Mouse (Mus musculus) heart, embryonic 13.5 days (tissue): ENCODE data around the gene Lingo3. TPM values are rescaled to one million over a fixed set of nuclear protein-coding genes. Genes with fewer than 3 reads are reported as not detected.

ENCODE experiments used
- ATAC-seq: fragments of 200-750 bp; cut with Nextera tagmentation; 2 replicates; pipeline ENCODE4 v1.8.0; 2017; ENCODE audit warnings: moderate TSS enrichment; ENCODE audit not compliant: insufficient number of reproducible peaks, low FRiP score, low TSS enrichment; ENCODE audit errors: extremely low read depth
- H3K27ac ChIP-seq: fragments of 300-500 bp; sonication (generic); replicated peaks from 2 replicates; pipeline ENCODE4 v1.5.1; 2015; ENCODE audit warnings: moderate library complexity, mild to moderate bottlenecking, inconsistent platforms
- H3K27me3 ChIP-seq: fragments of 300-500 bp; sonication (generic); replicated peaks from 2 replicates; pipeline ENCODE4 v1.6.1; 2015; ENCODE audit warnings: mild to moderate bottlenecking, inconsistent platforms
- H3K36me3 ChIP-seq: fragments of 300-500 bp; sonication (generic); 2 replicates; pipeline ENCODE4 v1.6.1; 2015; ENCODE audit warnings: mild to moderate bottlenecking, inconsistent platforms
- H3K4me1 ChIP-seq: fragments of 300-500 bp; sonication (generic); 2 replicates; pipeline ENCODE4 v1.6.1; 2015; ENCODE audit warnings: inconsistent platforms
- H3K4me2 ChIP-seq: fragments of 300-500 bp; sonication (generic); 2 replicates; pipeline ENCODE4 v1.6.1; 2015; ENCODE audit warnings: inconsistent platforms, mild to moderate bottlenecking, moderate library complexity
- H3K4me3 ChIP-seq: fragments of 300-500 bp; sonication (generic); 2 replicates; pipeline ENCODE4 v1.5.1; 2015; ENCODE audit warnings: moderate library complexity, mild to moderate bottlenecking, inconsistent platforms
- H3K9ac ChIP-seq: fragments of 300-500 bp; sonication (generic); 2 replicates; pipeline ENCODE4 v1.6.1; 2015; ENCODE audit warnings: inconsistent platforms, mild to moderate bottlenecking, moderate library complexity
- H3K9me3 ChIP-seq: fragments of 300-500 bp; sonication (generic); 2 replicates; pipeline ENCODE4 v1.6.1; 2016; ENCODE audit warnings: inconsistent platforms
- WGBS: fragments of 180-500 bp; shearing (Covaris S2); methylation state at CpG from one replicate; pipeline ENCODE4 v1.1.7; 2015; ENCODE audit warnings: mixed read lengths; 5-methylcytosine and 5-hydroxymethylcytosine counted together
- microRNA counts: library from miRNA; unstranded; fragments of <30 nt; microRNA quantifications from one replicate; lab custom pipeline; 2016
- microRNA-seq: library from miRNA; unstranded; fragments of <30 nt; microRNA quantifications from one replicate; pipeline ENCODE4, GENCODE M21; 2016
- polyA plus RNA-seq: library from polyadenylated mRNA; unstranded; fragments of >200 nt; fragmentation: Nextera tagmentation; extraction: Ambion mirVana; gene quantifications from 2 replicates; pipeline ENCODE4 v1.2.1, GENCODE M21; 2015

The Lingo3 gene
- polyA plus RNA-seq, 1 experiment from 2014 or later = 0.16 TPM

GRCm38 (mm10) chr10:80787517-80787916 lies 56.3 kb downstream of the Lingo3 start:
- no peaks in the 10 kb centered on the region for H3K9me3 ChIP-seq
- H3K4me1 ChIP-seq = peaks cover 24% of the 10 kb centered on the region
- no peak for ATAC-seq
- no peak overlapping the region for H3K4me3 ChIP-seq
- no peaks in the 10 kb centered on the region for H3K27me3 ChIP-seq
- WGBS = 75% methylated on average over 2 of the region's 2 CpGs
- no peak overlapping the region for H3K9ac ChIP-seq
- H3K36me3 ChIP-seq = peaks cover 100% of the 10 kb centered on the region
- no peak overlapping the region for H3K4me2 ChIP-seq
- H3K27ac ChIP-seq = no peak overlapping the region

DNA sequence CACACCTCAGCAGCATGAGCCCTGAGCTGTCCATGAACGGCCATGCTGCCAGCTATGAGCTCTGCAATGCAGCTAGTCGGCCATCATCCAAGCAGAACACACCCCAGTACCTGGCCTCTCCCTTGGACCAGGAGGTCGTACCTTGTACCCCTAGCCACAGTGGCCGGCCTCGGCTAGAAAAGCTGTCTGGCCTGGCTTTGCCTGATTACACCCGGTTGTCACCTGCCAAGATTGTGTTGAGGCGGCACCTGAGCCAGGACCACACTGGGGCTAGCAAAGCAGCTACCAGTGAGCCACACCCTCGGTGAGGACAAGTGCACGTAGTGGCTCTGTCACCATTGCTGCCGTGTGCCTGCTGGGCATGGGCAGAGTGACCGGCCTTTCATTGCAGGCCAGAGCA lies 57.9 kb downstream of the Lingo3 start:
- H3K27me3 ChIP-seq = no peaks in the 10 kb centered on the region
- no peak for ATAC-seq
- H3K9me3 ChIP-seq = no peaks in the 10 kb centered on the region
- WGBS = 89% methylated on average over 11 of the region's 11 CpGs
- H3K4me3 ChIP-seq = no peak overlapping the region
- H3K4me2 ChIP-seq = no peak overlapping the region
- H3K4me1 ChIP-seq = peaks cover 8% of the 10 kb centered on the region
- peaks cover 100% of the 10 kb centered on the region for H3K36me3 ChIP-seq
- H3K27ac ChIP-seq = no peak overlapping the region
- no peak overlapping the region for H3K9ac ChIP-seq

- Histone ChIP-seq H3K4me1 (no peaks in the 10 kb centered on the region), H3K36me3 (peaks cover 100% of the 10 kb centered on the region), H3K9me3 (no peaks in the 10 kb centered on the region), H3K9ac (no peak overlapping the region), H3K27ac (no peak overlapping the region), H3K27me3 (no peaks in the 10 kb centered on the region), H3K4me3 (no peak overlapping the region), H3K4me2 (no peak overlapping the region)
- 86% methylated on average over 12 of the region's 12 CpGs for WGBS
- no peak for ATAC-seq
Measured at GRCm38 (mm10) chr10:80784871-80785270, 59.0 kb downstream of the Lingo3 start.

GRCm38 (mm10) chr10:80784302-80784701 lies 59.5 kb downstream of the Lingo3 start:
- H3K9ac ChIP-seq = no peak overlapping the region
- no peaks in the 10 kb centered on the region for H3K27me3 ChIP-seq
- peaks cover 100% of the 10 kb centered on the region for H3K36me3 ChIP-seq
- WGBS = 98% methylated on average over 2 of the region's 2 CpGs
- H3K4me3 ChIP-seq = no peak overlapping the region
- no peak for ATAC-seq
- no peaks in the 10 kb centered on the region for H3K9me3 ChIP-seq
- H3K27ac ChIP-seq = no peak overlapping the region
- no peaks in the 10 kb centered on the region for H3K4me1 ChIP-seq
- no peak overlapping the region for H3K4me2 ChIP-seq

MicroRNAs encoded within 50 kb of the gene (microRNA counts, 519-probe panel; counts per million panel counts)
- 209 counts per million, percentile 61 among the panel's probes with 10 or more counts for microRNA mmu-miR-1982 (lab: Ali Mortazavi, UCI)

Small RNA genes within 50 kb of the gene (microRNA-seq; reads per million reads assigned to microRNA genes)
- 3.9 reads per million, percentile 16 among the genes with 10 or more reads in this experiment for gene Mir1982

Other genes starting within 250 kb of the Lingo3 start
- gene Scamp4, start 241.2 kb downstream of the Lingo3 start, polyA plus RNA-seq = 65.9 and 70.4 TPM in 2 replicates
- gene Adat3, start 241.2 kb downstream of the Lingo3 start, polyA plus RNA-seq = 4.4 and 5.6 TPM in 2 replicates
- 1.5 and 1.7 TPM in 2 replicates for gene Gm49322, start 238.0 kb downstream of the Lingo3 start, polyA plus RNA-seq
- gene Csnk1g2, start 221.2 kb downstream of the Lingo3 start, polyA plus RNA-seq = 87.5 and 89.0 TPM in 2 replicates
- 50.9 and 53.7 TPM in 2 replicates for gene Btbd2, start 187.0 kb downstream of the Lingo3 start, polyA plus RNA-seq
- 78.2 and 78.7 TPM in 2 replicates for gene Mknk2, start 165.9 kb downstream of the Lingo3 start, polyA plus RNA-seq
- 26.0 and 27.2 TPM in 2 replicates for gene Mob3a, start 142.1 kb downstream of the Lingo3 start, polyA plus RNA-seq
- gene Izumo4, start 141.9 kb downstream of the Lingo3 start, polyA plus RNA-seq = 12.7 and 13.5 TPM in 2 replicates
- gene Ap3d1, start 101.8 kb downstream of the Lingo3 start, polyA plus RNA-seq = 44.0 and 46.4 TPM in 2 replicates
- 17.9 and 19.1 TPM in 2 replicates for gene Dot1l, start 88.8 kb downstream of the Lingo3 start, polyA plus RNA-seq
- 46.3 and 53.4 TPM in 2 replicates for gene Sf3a2, start 45.8 kb downstream of the Lingo3 start, polyA plus RNA-seq
- 79.6 and 86.5 TPM in 2 replicates for gene Plekhj1, start 45.4 kb downstream of the Lingo3 start, polyA plus RNA-seq
- gene Amh, start 38.8 kb downstream of the Lingo3 start, polyA plus RNA-seq = 0.11 TPM in 1 of 2 replicates, not detected in the other
- gene Jsrp1, start 30.5 kb downstream of the Lingo3 start, polyA plus RNA-seq = 5.7 and 5.9 TPM in 2 replicates
- 2,053 and 2,109 TPM in 2 replicates for gene Oaz1, start 17.4 kb downstream of the Lingo3 start, polyA plus RNA-seq
- gene Lsm7, start 11.2 kb upstream of the Lingo3 start, polyA plus RNA-seq = 157 and 171 TPM in 2 replicates
- 27.7 and 28.5 TPM in 2 replicates for gene Sppl2b, start 11.2 kb upstream of the Lingo3 start, polyA plus RNA-seq
- 0.05 and 0.07 TPM in 2 replicates for gene Tmprss9, start 27.8 kb upstream of the Lingo3 start, polyA plus RNA-seq
- 285 and 314 TPM in 2 replicates for gene Timm13, start 56.9 kb upstream of the Lingo3 start, polyA plus RNA-seq
- 24.8 and 26.7 TPM in 2 replicates for gene Lmnb2, start 74.2 kb upstream of the Lingo3 start, polyA plus RNA-seq
- 29.2 and 33.9 TPM in 2 replicates for gene Gadd45b, start 86.0 kb upstream of the Lingo3 start, polyA plus RNA-seq
- 1.4 TPM in 2 replicates for gene Gng7, start 170.9 kb upstream of the Lingo3 start, polyA plus RNA-seq
- 0.06 and 0.07 TPM in 2 replicates for gene Diras1, start 181.6 kb upstream of the Lingo3 start, polyA plus RNA-seq
- 8.0 and 8.2 TPM in 2 replicates for gene Slc39a3, start 193.4 kb upstream of the Lingo3 start, polyA plus RNA-seq
- gene Sgta, start 216.1 kb upstream of the Lingo3 start, polyA plus RNA-seq = 152 and 162 TPM in 2 replicates
- 29.1 and 33.8 TPM in 2 replicates for gene Thop1, start 226.0 kb upstream of the Lingo3 start, polyA plus RNA-seq